Mouse (Mus musculus): ENCODE data around the gene Arhgef17.

DNA sequence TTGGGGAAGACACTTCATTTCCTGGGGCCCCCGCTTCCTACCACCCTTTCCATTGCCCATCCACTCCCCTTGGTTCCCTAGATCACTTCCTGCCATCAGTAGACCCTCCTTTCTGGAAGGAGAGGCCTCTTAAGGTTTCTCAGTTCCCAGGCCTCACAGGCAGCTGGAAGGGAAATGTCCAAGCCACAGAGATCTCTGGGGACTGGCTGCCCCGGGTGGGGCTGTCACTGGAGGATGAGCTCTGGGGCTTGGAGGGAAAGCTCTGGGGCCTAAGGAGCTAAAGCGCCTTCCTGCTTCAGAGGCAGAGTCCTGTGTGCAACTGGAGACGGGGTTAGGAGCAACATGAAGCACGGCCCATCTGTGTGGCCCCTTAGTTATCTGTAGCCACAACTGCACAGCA lies 27.3 kb downstream of the Arhgef17 start:
- TF ChIP-seq CTCF (IDR thresholded peaks at IDR 0.05; ENCODE audit: borderline replicate concordance, insufficient read depth, low read length) = no peak
- no peak for TF ChIP-seq POLR2A (IDR thresholded peaks at IDR 0.05; ENCODE audit: low read depth, low read length)

Data from embryonic fibroblast, embryonic 13.5 days (primary cell).